Mouse (Mus musculus): ENCODE measurements around the gene Nrg4.

Gene Nrg4

GRCm38 (mm10) chr9:55216078-55216477 is 110.6 kb downstream of the Nrg4 start:
- in situ Hi-C loops (cut with MboI; ENCODE audit: low sequenced_read_pairs), result no loop called here

GRCm38 (mm10) chr9:55215648-55216047 is 111.0 kb downstream of the Nrg4 start:
- in situ Hi-C loops (cut with MboI; ENCODE audit: low sequenced_read_pairs), result no loop called here

GRCm38 (mm10) chr9:55215056-55215455 is 111.6 kb downstream of the Nrg4 start:
- in situ Hi-C loops (cut with MboI; ENCODE audit: low sequenced_read_pairs), result no loop called here

DNA sequence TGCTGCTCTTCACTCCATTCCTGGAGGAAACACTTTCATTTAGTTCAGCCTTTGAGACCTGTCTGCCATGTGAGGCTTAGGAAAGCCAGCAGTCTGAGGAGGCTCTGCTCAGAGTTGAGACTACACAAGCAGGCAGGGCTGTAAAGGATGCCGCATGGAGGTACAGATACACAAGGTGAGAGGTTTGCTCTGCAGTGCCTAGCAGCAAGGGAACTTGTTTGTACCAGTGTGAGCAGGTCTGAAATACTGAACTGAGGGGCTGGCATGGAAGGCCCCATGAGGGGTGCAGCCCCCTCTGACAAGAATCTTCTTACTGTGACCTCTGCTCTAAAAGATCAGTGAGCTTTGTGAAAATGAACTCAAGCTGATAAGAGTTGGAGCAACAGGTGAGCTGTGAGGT is 113.2 kb downstream of the Nrg4 start:
- in situ Hi-C loops (cut with MboI; ENCODE audit: low sequenced_read_pairs), result no loop called here

- in situ Hi-C loops (cut with MboI; ENCODE audit: low sequenced_read_pairs), result no loop called here
Measured at GRCm38 (mm10) chr9:55211611-55212010, 115.0 kb downstream of the Nrg4 start.

GRCm38 (mm10) chr9:55208790-55209481 is 117.7 kb downstream of the Nrg4 start, which contains the start of gene Fbxo22:
Gene Fbxo22 (plus strand): TSS chr9:55208925.
- in situ Hi-C loops (cut with MboI; ENCODE audit: low sequenced_read_pairs), result no loop called here

DNA sequence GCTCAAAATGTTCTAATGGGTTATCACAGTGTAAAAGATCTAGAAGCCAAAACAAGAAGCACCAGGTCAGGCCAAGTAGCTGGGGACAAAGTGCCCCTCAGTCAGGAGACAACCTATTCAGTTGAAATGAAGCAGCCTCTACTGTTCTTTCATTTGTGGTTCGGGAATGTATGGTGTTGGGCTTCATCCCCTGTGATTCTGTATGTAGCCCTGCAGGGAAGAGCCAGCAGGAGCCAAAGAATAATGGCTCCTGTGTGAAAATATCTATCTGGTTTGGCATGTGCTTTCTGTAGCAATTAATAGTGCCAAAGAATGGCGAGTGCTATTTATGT is 118.2 kb downstream of the Nrg4 start:
- in situ Hi-C loops (cut with MboI; ENCODE audit: low sequenced_read_pairs), result no loop called here

DNA sequence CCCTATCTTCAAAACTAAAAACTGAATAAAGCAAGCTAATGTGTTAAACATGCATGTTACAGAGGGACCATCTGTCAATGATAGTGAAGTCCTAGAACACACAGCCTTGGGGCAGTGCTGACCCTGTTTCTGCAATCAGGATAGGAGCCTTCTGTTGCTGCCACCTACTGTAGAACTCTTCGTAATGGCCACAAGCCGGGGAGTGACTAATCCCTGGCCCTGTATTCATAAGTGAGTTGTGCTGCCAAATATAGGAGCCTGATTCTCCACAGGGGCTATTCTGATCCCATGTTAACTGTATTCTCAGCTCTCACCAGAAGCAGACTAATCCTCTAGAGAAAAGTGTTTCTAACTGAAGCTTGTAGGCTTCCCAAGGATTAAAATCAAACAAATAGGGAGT is 127.3 kb downstream of the Nrg4 start:
- in situ Hi-C loops (cut with MboI; ENCODE audit: low sequenced_read_pairs), result no loop called here

GRCm38 (mm10) chr9:55198260-55198659 is 128.4 kb downstream of the Nrg4 start:
- in situ Hi-C loops (cut with MboI; ENCODE audit: low sequenced_read_pairs), result no loop called here

GRCm38 (mm10) chr9:55195876-55196275 is 130.8 kb downstream of the Nrg4 start:
- in situ Hi-C loops (cut with MboI; ENCODE audit: low sequenced_read_pairs), result no loop called here

- in situ Hi-C loops (cut with MboI; ENCODE audit: low sequenced_read_pairs), result no loop called here
Measured at GRCm38 (mm10) chr9:55174235-55174634, 152.4 kb downstream of the Nrg4 start.

- in situ Hi-C loops (cut with MboI; ENCODE audit: low sequenced_read_pairs), result no loop called here
Measured at GRCm38 (mm10) chr9:55172195-55172685, 154.4 kb downstream of the Nrg4 start.

- in situ Hi-C loops (cut with MboI; ENCODE audit: low sequenced_read_pairs), result no loop called here
Measured at GRCm38 (mm10) chr9:55170655-55171412, 155.8 kb downstream of the Nrg4 start.

Measured in CH12F3 (cell line).